Mouse (Mus musculus) MEL (cell line): ENCODE data around the gene Farp1. TPM values are rescaled to one million over a fixed set of nuclear protein-coding genes. Genes with fewer than 3 reads are reported as not detected.
"Not testable (repeated sequence)": the region's sequence is repeated elsewhere in the genome, so short reads cannot be mapped to it uniquely, and the experiment has no call there.

Experiments
- DNase-seq: peaks from one replicate; pipeline ENCODE4 v3.0.0; 2011; ENCODE audit warnings: low read depth, low spot score
- H3K27ac ChIP-seq: 2 replicates; pipeline ENCODE4 v1.5.1; 2012; ENCODE audit warnings: low read depth, mild to moderate bottlenecking, control low read depth, low read length, moderate library complexity; ENCODE audit not compliant: control insufficient read depth
- H3K27me3 ChIP-seq, 2 experiments: fragments of 150-350 bp in 1 of 2; sonication (generic) in 1 of 2; 2 replicates each; pipeline ENCODE4 v1.6.1; 2012; ENCODE audit warnings: low read length in 2 of 2, mild to moderate bottlenecking in 2 of 2, improper control_type of control experiment in 1 of 2, moderate library complexity in 1 of 2; ENCODE audit not compliant: insufficient read depth in 2 of 2, control insufficient read depth in 1 of 2
- H3K36me3 ChIP-seq, 2 experiments: 2 replicates each; pipeline ENCODE4 v1.6.1; 2012 to 2014; ENCODE audit warnings: low read length in 2 of 2, improper control_type of control experiment in 1 of 2, inconsistent platforms in 1 of 2, mild to moderate bottlenecking in 1 of 2; ENCODE audit not compliant: insufficient read depth in 2 of 2, control insufficient read depth in 1 of 2
- H3K4me1 ChIP-seq, 2 experiments: fragments of 150-350 bp in 1 of 2; sonication (generic) in 1 of 2; 2 replicates each; pipeline ENCODE4 v1.6.1; 2012; ENCODE audit warnings: low read length in 2 of 2, improper control_type of control experiment in 1 of 2, mild to moderate bottlenecking in 1 of 2; ENCODE audit not compliant: insufficient read depth in 2 of 2, control insufficient read depth in 1 of 2
- H3K4me3 ChIP-seq, 2 experiments: fragments of 150-350 bp in 1 of 2; sonication (generic) in 1 of 2; 2 replicates each; pipeline ENCODE4 v1.5.1; 2012; ENCODE audit warnings: low read depth in 2 of 2, low read length in 2 of 2, mild to moderate bottlenecking in 2 of 2, moderate library complexity in 2 of 2, control low read depth in 1 of 2, improper control_type of control experiment in 1 of 2; ENCODE audit not compliant: control insufficient read depth in 1 of 2, insufficient read depth in 1 of 2
- H3K79me2 ChIP-seq: 2 replicates; pipeline ENCODE4 v1.6.1; 2012; ENCODE audit warnings: mild to moderate bottlenecking, low read length, moderate library complexity; ENCODE audit not compliant: control insufficient read depth, poor library complexity, insufficient read depth
- H3K9ac ChIP-seq: 2 replicates; pipeline ENCODE4 v1.6.1; 2012; ENCODE audit warnings: low read depth, mild to moderate bottlenecking, control low read depth, low read length, moderate library complexity; ENCODE audit not compliant: control insufficient read depth, poor library complexity, severe bottlenecking
- H3K9me3 ChIP-seq: fragments of 150-350 bp; sonication (generic); replicated peaks from 2 replicates; pipeline ENCODE4 v1.6.1; 2012; ENCODE audit warnings: mild to moderate bottlenecking, low read length, improper control_type of control experiment, moderate library complexity; ENCODE audit not compliant: insufficient read depth
- BHLHE40 ChIP-seq: IDR thresholded peaks from 2 replicates; pipeline ENCODE4 v1.6.1; 2012; ENCODE audit warnings: low read depth, mild to moderate bottlenecking, inconsistent platforms, low read length, improper control_type of control experiment, borderline replicate concordance
- CTCF ChIP-seq, 3 experiments: IDR thresholded peaks in 2 of 3; conservative IDR thresholded peaks in 1 of 3; 2 replicates each; pipeline ENCODE4 v1.5.1; 2011 to 2012; ENCODE audit warnings: low read length in 3 of 3, low read depth in 2 of 3, mild to moderate bottlenecking in 2 of 3, improper control_type of control experiment in 1 of 3, inconsistent platforms in 1 of 3, mixed read lengths in 1 of 3, moderate library complexity in 1 of 3; ENCODE audit not compliant: control insufficient read depth in 1 of 3, insufficient read depth in 1 of 3, poor library complexity in 1 of 3, severe bottlenecking in 1 of 3
- ELF1 ChIP-seq: IDR thresholded peaks from 2 replicates; pipeline ENCODE4 v1.6.1; 2014; ENCODE audit warnings: low read depth, mild to moderate bottlenecking, inconsistent platforms, low read length, improper control_type of control experiment, moderate library complexity
- ETS1 ChIP-seq: IDR thresholded peaks from 2 replicates; pipeline ENCODE4 v1.6.1; 2012; ENCODE audit warnings: low read depth, mild to moderate bottlenecking, inconsistent platforms, low read length, improper control_type of control experiment, moderate library complexity
- GABPA ChIP-seq: IDR thresholded peaks from 2 replicates; pipeline ENCODE4 v1.6.1; 2012; ENCODE audit warnings: low read depth, mild to moderate bottlenecking, inconsistent platforms, low read length, improper control_type of control experiment, moderate library complexity
- GATA1 ChIP-seq: IDR thresholded peaks from 2 replicates; pipeline ENCODE4 v1.6.1; 2011; ENCODE audit warnings: low read depth, low read length, improper control_type of control experiment
- HCFC1 ChIP-seq: IDR thresholded peaks from 2 replicates; pipeline ENCODE4 v1.6.1; 2012; ENCODE audit warnings: low read depth, mild to moderate bottlenecking, inconsistent platforms, low read length, improper control_type of control experiment, moderate library complexity
- JUND ChIP-seq: IDR thresholded peaks from 2 replicates; pipeline ENCODE4 v1.6.1; 2011; ENCODE audit warnings: low read depth, mild to moderate bottlenecking, improper control_type of control experiment, low read length
- KAT2A ChIP-seq: conservative IDR thresholded peaks from 2 replicates; pipeline ENCODE4 v1.6.1; 2012; ENCODE audit warnings: low read depth, low read length, improper control_type of control experiment, inconsistent platforms
- MAX ChIP-seq: IDR thresholded peaks from 2 replicates; pipeline ENCODE4 v1.6.1; 2011; ENCODE audit warnings: low read length, improper control_type of control experiment
- MEF2A ChIP-seq: IDR thresholded peaks from 2 replicates; pipeline ENCODE4 v1.6.1; 2014; ENCODE audit warnings: low read depth, mild to moderate bottlenecking, inconsistent platforms, low read length, improper control_type of control experiment; ENCODE audit not compliant: poor library complexity, insufficient replicate concordance, severe bottlenecking; ENCODE audit errors: extremely low read depth
- MXI1 ChIP-seq: IDR thresholded peaks from 2 replicates; pipeline ENCODE4 v1.6.1; 2011; ENCODE audit warnings: mild to moderate bottlenecking, low read depth, low read length, improper control_type of control experiment
- MYB ChIP-seq: IDR thresholded peaks from 2 replicates; pipeline ENCODE4 v1.6.1; 2011; ENCODE audit warnings: mild to moderate bottlenecking, low read depth, low read length, improper control_type of control experiment
- MYC ChIP-seq: IDR thresholded peaks from 2 replicates; pipeline ENCODE4 v1.6.1; 2011; ENCODE audit warnings: low read depth, mild to moderate bottlenecking, low read length, improper control_type of control experiment, moderate library complexity
- NELFE ChIP-seq: IDR thresholded peaks from 2 replicates; pipeline ENCODE4 v1.6.1; 2011; ENCODE audit warnings: low read depth, low read length, improper control_type of control experiment
- POLR2AphosphoS5 ChIP-seq: IDR thresholded peaks from 2 replicates; pipeline ENCODE4 v1.6.1; 2012; ENCODE audit warnings: low read depth, borderline replicate concordance, mild to moderate bottlenecking, inconsistent platforms, low read length, moderate library complexity, mixed read lengths
- RCOR1 ChIP-seq: IDR thresholded peaks from 2 replicates; pipeline ENCODE4 v1.6.1; 2012; ENCODE audit warnings: low read depth, mild to moderate bottlenecking, inconsistent platforms, low read length, improper control_type of control experiment
- SIN3A ChIP-seq: IDR thresholded peaks from 2 replicates; pipeline ENCODE4 v1.6.1; 2012; ENCODE audit warnings: low read length, improper control_type of control experiment, inconsistent platforms
- TBP ChIP-seq: IDR thresholded peaks from 2 replicates; pipeline ENCODE4 v1.8.0; 2011; ENCODE audit warnings: low read depth, low read length, improper control_type of control experiment
- UBTF ChIP-seq: IDR thresholded peaks from 2 replicates; pipeline ENCODE4 v1.6.1; 2012; ENCODE audit warnings: low read depth, mild to moderate bottlenecking, inconsistent platforms, low read length, improper control_type of control experiment, moderate library complexity, borderline replicate concordance; ENCODE audit not compliant: insufficient read depth
- ZC3H11A ChIP-seq: IDR thresholded peaks from 2 replicates; pipeline ENCODE4 v1.6.1; 2012; ENCODE audit warnings: low read depth, mild to moderate bottlenecking, inconsistent platforms, low read length, improper control_type of control experiment
- ZNF384 ChIP-seq: IDR thresholded peaks from 2 replicates; pipeline ENCODE4 v1.6.1; 2012; ENCODE audit warnings: low read depth, mild to moderate bottlenecking, inconsistent platforms, low read length, improper control_type of control experiment
- polyA plus RNA-seq, 2 experiments: library from polyadenylated mRNA; stranded (reverse) in 1 of 2; unstranded in 1 of 2; fragments of >175 nt in 1 of 2; fragments of >200 nt in 1 of 2; gene quantifications; 2 replicates each; pipeline versions ENCODE4 v1.2.1 to v1.2.4; 2012; ENCODE audit warnings: low replicate concordance in 2 of 2, low read depth in 1 of 2; ENCODE audit not compliant: insufficient read length in 2 of 2, insufficient read depth in 1 of 2, missing spikeins in 1 of 2
- total RNA-seq: library from RNA; depleted of rRNA; stranded (reverse); fragments of 300-350 nt; gene quantifications from 2 replicates; pipeline ENCODE4 v1.2.3, GENCODE M21; 2012

Farp1 gene
- total and polyA plus RNA-seq, 3 experiments: 0.62 to 1.1 TPM; not detected in 1

GRCm38 (mm10) chr14:121051002-121051401 is 16.0 kb downstream of the Farp1 start:
- not testable (repeated sequence) for H3K36me3 ChIP-seq, H3K27me3 ChIP-seq, H3K27ac ChIP-seq, H3K9me3 ChIP-seq, H3K4me1 ChIP-seq, H3K79me2 ChIP-seq, H3K4me3 ChIP-seq, H3K9ac ChIP-seq
- TF ChIP-seq ZNF384: peak; percentile 34; the same call in 1 of the 2 replicates
- TF ChIP-seq, all 39 proteins: peak for 1; not testable (repeated sequence) for 38
- not testable (repeated sequence) for DNase-seq

GRCm38 (mm10) chr14:121053020-121053518 is 18.1 kb downstream of the Farp1 start:
- Histone ChIP-seq H3K4me3 (no peak overlapping the region), H3K27me3 (no peaks in the 10 kb centered on the region), H3K9ac (no peak overlapping the region), H3K36me3 (no peaks in the 10 kb centered on the region), H3K79me2 (no peaks in the 10 kb centered on the region), H3K27ac (no peak overlapping the region), H3K4me1 (no peaks in the 10 kb centered on the region), H3K9me3 (no peaks in the 10 kb centered on the region)
- DNase-seq: no peak
- TF ChIP-seq KAT2A: no peak
- no peak for TF ChIP-seq MAX
- TF ChIP-seq GABPA: no peak

GRCm38 (mm10) chr14:121054062-121054461 is 19.1 kb downstream of the Farp1 start:
- H3K27ac ChIP-seq: no peak overlapping the region
- DNase-seq: no peak
- no peaks in the 10 kb centered on the region for H3K36me3 ChIP-seq
- no peak for TF ChIP-seq TBP
- TF ChIP-seq NELFE: no peak
- no peak for TF ChIP-seq KAT2A
- TF ChIP-seq MEF2A: no peak
- TF ChIP-seq BHLHE40: no peak
- no peak for TF ChIP-seq UBTF
- TF ChIP-seq ETS1: no peak
- TF ChIP-seq CTCF (IDR thresholded peaks at IDR 0.05 in 2 of 3, conservative IDR thresholded peaks at IDR 0.05 in 1 of 3; ENCODE audit: control insufficient read depth in 1 of 3, insufficient read depth in 1 of 3, low read depth in 2 of 3, low read length in 3 of 3, poor library complexity in 1 of 3, severe bottlenecking in 1 of 3): no peak
- TF ChIP-seq POLR2AphosphoS5: no peak
- no peak for TF ChIP-seq RCOR1
- TF ChIP-seq ELF1: no peak
- no peak for TF ChIP-seq MXI1
- TF ChIP-seq MYC: no peak
- no peak for TF ChIP-seq ZC3H11A
- TF ChIP-seq SIN3A: no peak
- TF ChIP-seq GATA1: no peak
- TF ChIP-seq MYB: no peak
- TF ChIP-seq HCFC1: no peak
- no peak for TF ChIP-seq JUND
- TF ChIP-seq, all 39 proteins: peak for 0
- H3K4me1 ChIP-seq: no peaks in the 10 kb centered on the region
- H3K9ac ChIP-seq: no peak overlapping the region
- H3K27me3 ChIP-seq: no peaks in the 10 kb centered on the region
- no peaks in the 10 kb centered on the region for H3K79me2 ChIP-seq
- H3K4me3 ChIP-seq: no peak overlapping the region
- no peaks in the 10 kb centered on the region for H3K9me3 ChIP-seq
